Mouse (Mus musculus) limb, embryonic 13.5 days (tissue): ENCODE measurements at regions not wholly inside any gene's neighbourhood (a gene's known extent, or its start where the extent isn't known, plus 50 kb on each side); places are given as distances from the start of the nearest gene placed in this dataset.
A peak's percentile ranks its signal among the peaks of the same experiment; 100 is the strongest.
"Not testable (repeated sequence)": the region's sequence is repeated elsewhere in the genome, so short reads cannot be mapped to it uniquely, and the experiment has no call there.

Experiments used
- ATAC-seq: fragments of 200-750 bp; cut with Nextera tagmentation; 2 replicates; pipeline ENCODE4 v1.8.0; 2017; ENCODE audit warnings: low read depth, moderate number of reproducible peaks, moderate TSS enrichment; ENCODE audit not compliant: low FRiP score
- H3K27ac ChIP-seq: fragments of 300-500 bp; sonication (generic); 2 replicates; pipeline ENCODE4 v1.5.1; 2015; ENCODE audit warnings: inconsistent platforms, mild to moderate bottlenecking, moderate library complexity
- H3K27me3 ChIP-seq: fragments of 300-500 bp; sonication (generic); 2 replicates; pipeline ENCODE4 v1.6.1; 2015; ENCODE audit warnings: mild to moderate bottlenecking, inconsistent platforms
- H3K36me3 ChIP-seq: fragments of 300-500 bp; sonication (generic); 2 replicates; pipeline ENCODE4 v1.6.1; 2015; ENCODE audit warnings: inconsistent platforms, mild to moderate bottlenecking, moderate library complexity
- H3K4me1 ChIP-seq: fragments of 300-500 bp; sonication (generic); 2 replicates; pipeline ENCODE4 v1.6.1; 2015; ENCODE audit warnings: inconsistent platforms
- H3K4me2 ChIP-seq: fragments of 300-500 bp; sonication (generic); replicated peaks from 2 replicates; pipeline ENCODE4 v1.6.1; 2015; ENCODE audit warnings: inconsistent platforms, mild to moderate bottlenecking, moderate library complexity
- H3K4me3 ChIP-seq: fragments of 300-500 bp; sonication (generic); 2 replicates; pipeline ENCODE4 v1.5.1; 2015; ENCODE audit warnings: moderate library complexity, mild to moderate bottlenecking, inconsistent platforms
- H3K9ac ChIP-seq: fragments of 300-500 bp; sonication (generic); 2 replicates; pipeline ENCODE4 v1.6.1; 2015; ENCODE audit warnings: mild to moderate bottlenecking, inconsistent platforms
- H3K9me3 ChIP-seq: fragments of 300-500 bp; sonication (generic); 2 replicates; pipeline ENCODE4 v1.6.1; 2016; ENCODE audit warnings: inconsistent platforms
- WGBS: fragments of 180-500 bp; shearing (Covaris S2); methylation state at CpG from one replicate; pipeline ENCODE4 v1.1.7; 2015; 5-methylcytosine and 5-hydroxymethylcytosine counted together

- not testable (repeated sequence) for H3K4me2 ChIP-seq, H3K9ac ChIP-seq, H3K36me3 ChIP-seq, H3K27ac ChIP-seq, H3K27me3 ChIP-seq, H3K4me1 ChIP-seq, H3K4me3 ChIP-seq, H3K9me3 ChIP-seq, ATAC-seq
- 60% methylated on average over 2 of the region's 7 CpGs for WGBS
Measured at GRCm38 (mm10) chr6:47679946-47680345, 84.8 kb upstream of the Ezh2 start.

- 5% methylated on average over 4 of the region's 33 CpGs for WGBS
- not testable (repeated sequence) for H3K9me3 ChIP-seq, H3K27me3 ChIP-seq, ATAC-seq, H3K9ac ChIP-seq, H3K4me1 ChIP-seq, H3K27ac ChIP-seq, H3K36me3 ChIP-seq
- peak overlapping the region; percentile 55 for H3K4me2 ChIP-seq
- H3K4me3 ChIP-seq: peak overlapping the region; percentile 38
Measured at GRCm38 (mm10) chr6:47672741-47673140, 77.6 kb upstream of the Ezh2 start.

GRCm38 (mm10) chr6:47652880-47653279, 57.7 kb upstream of the Ezh2 start:
- H3K4me1 ChIP-seq, H3K27ac ChIP-seq, H3K36me3 ChIP-seq, H3K9me3 ChIP-seq, H3K27me3 ChIP-seq, ATAC-seq, H3K9ac ChIP-seq, H3K4me3 ChIP-seq, H3K4me2 ChIP-seq: not testable (repeated sequence)
- 52% methylated on average over 3 of the region's 3 CpGs for WGBS

GRCm38 (mm10) chr6:47651385-47651718, 56.2 kb upstream of the Ezh2 start:
- Histone ChIP-seq H3K9ac (peak overlapping the region; percentile 75), H3K4me2 (peak overlapping the region; percentile 72), H3K4me3 (peak overlapping the region; percentile 67)
- not testable (repeated sequence) for H3K4me1 ChIP-seq, H3K36me3 ChIP-seq, H3K27me3 ChIP-seq, H3K9me3 ChIP-seq, H3K27ac ChIP-seq
- ATAC-seq: peak; percentile 43
- 1% methylated on average over 22 of the region's 23 CpGs for WGBS

GRCm38 (mm10) chr6:47650463-47651384, 55.6 kb upstream of the Ezh2 start:
- Histone ChIP-seq H3K4me1 (no peaks in the 10 kb centered on the region), H3K27ac (no peak overlapping the region; the same call in 1 of the 2 replicates), H3K4me3 (peak overlapping the region; percentile 67), H3K27me3 (0 out of 2 replicates have a peak, but pooled peaks cover 10% of the 10 kb centered on the region), H3K36me3 (no peaks in the 10 kb centered on the region), H3K9me3 (no peaks in the 10 kb centered on the region), H3K9ac (peak overlapping the region; percentile 75), H3K4me2 (peak overlapping the region; percentile 72)
- peak; percentile 96 for ATAC-seq
- 2% methylated on average over 46 of the region's 46 CpGs for WGBS

- no peaks in the 10 kb centered on the region for H3K9me3 ChIP-seq
- H3K27ac ChIP-seq: no peak overlapping the region
- no peaks in the 10 kb centered on the region for H3K36me3 ChIP-seq
- H3K27me3 ChIP-seq: 0 out of 2 replicates have a peak, but pooled peaks cover 10% of the 10 kb centered on the region
- no peak for ATAC-seq
- no peak overlapping the region for H3K4me3 ChIP-seq
- no peaks in the 10 kb centered on the region for H3K4me1 ChIP-seq
- no peak overlapping the region for H3K9ac ChIP-seq
- WGBS: 86% methylated on average over 6 of the region's 6 CpGs
- no peak overlapping the region for H3K4me2 ChIP-seq
Measured at GRCm38 (mm10) chr6:47649961-47650360, 54.8 kb upstream of the Ezh2 start.

GRCm38 (mm10) chr6:47649451-47649931, 54.4 kb upstream of the Ezh2 start:
- 0 out of 2 replicates have a peak, but pooled peaks cover 10% of the 10 kb centered on the region for H3K27me3 ChIP-seq
- no peaks in the 10 kb centered on the region for H3K36me3 ChIP-seq
- no peak overlapping the region for H3K4me2 ChIP-seq
- H3K27ac ChIP-seq: no peak overlapping the region
- H3K9ac ChIP-seq: no peak overlapping the region
- WGBS: 80% methylated on average over 5 of the region's 5 CpGs
- H3K9me3 ChIP-seq: no peaks in the 10 kb centered on the region
- H3K4me3 ChIP-seq: no peak overlapping the region
- H3K4me1 ChIP-seq: no peaks in the 10 kb centered on the region
- ATAC-seq: no peak

GRCm38 (mm10) chr6:47648899-47649298, 53.8 kb upstream of the Ezh2 start:
- Histone ChIP-seq H3K27me3 (0 out of 2 replicates have a peak, but pooled peaks cover 10% of the 10 kb centered on the region), H3K9ac (no peak overlapping the region)
- no peak for ATAC-seq

GRCm38 (mm10) chr6:47648316-47648715, 53.2 kb upstream of the Ezh2 start:
- no peak overlapping the region for H3K4me2 ChIP-seq
- H3K9ac ChIP-seq: no peak overlapping the region
- no peaks in the 10 kb centered on the region for H3K36me3 ChIP-seq
- no peak overlapping the region for H3K4me3 ChIP-seq
- H3K27me3 ChIP-seq: 0 out of 2 replicates have a peak, but pooled peaks cover 10% of the 10 kb centered on the region
- ATAC-seq: no peak
- H3K27ac ChIP-seq: no peak overlapping the region
- no peaks in the 10 kb centered on the region for H3K4me1 ChIP-seq
- WGBS: 93% methylated on average over 7 of the region's 7 CpGs
- no peaks in the 10 kb centered on the region for H3K9me3 ChIP-seq

More at GRCm38 (mm10) chr6:47648899-47649298, 53.8 kb upstream of the Ezh2 start:
- H3K4me3 ChIP-seq: no peak overlapping the region
- WGBS: 76% methylated on average over 5 of the region's 5 CpGs
- H3K4me2 ChIP-seq: no peak overlapping the region
- no peaks in the 10 kb centered on the region for H3K4me1 ChIP-seq
- H3K36me3 ChIP-seq: no peaks in the 10 kb centered on the region
- no peaks in the 10 kb centered on the region for H3K9me3 ChIP-seq
- H3K27ac ChIP-seq: no peak overlapping the region

- Histone ChIP-seq H3K4me1 (no peaks in the 10 kb centered on the region), H3K9ac (no peak overlapping the region), H3K36me3 (no peaks in the 10 kb centered on the region), H3K4me3 (no peak overlapping the region), H3K4me2 (no peak overlapping the region), H3K27ac (no peak overlapping the region), H3K27me3 (0 out of 2 replicates have a peak, but pooled peaks cover 11% of the 10 kb centered on the region), H3K9me3 (no peaks in the 10 kb centered on the region)
- ATAC-seq: no peak
- WGBS: 79% methylated on average over 8 of the region's 8 CpGs
Measured at GRCm38 (mm10) chr6:47647876-47648275, 52.7 kb upstream of the Ezh2 start.

GRCm38 (mm10) chr6:47646731-47647567, 51.8 kb upstream of the Ezh2 start:
- H3K9me3 ChIP-seq: no peaks in the 10 kb centered on the region
- H3K4me3 ChIP-seq: no peak overlapping the region
- no peak for ATAC-seq
- 74% methylated on average over 14 of the region's 14 CpGs for WGBS
- no peak overlapping the region for H3K27ac ChIP-seq
- 0 out of 2 replicates have a peak, but pooled peaks cover 13% of the 10 kb centered on the region for H3K27me3 ChIP-seq
- no peak overlapping the region for H3K4me2 ChIP-seq
- H3K4me1 ChIP-seq: no peaks in the 10 kb centered on the region
- H3K9ac ChIP-seq: no peak overlapping the region
- no peaks in the 10 kb centered on the region for H3K36me3 ChIP-seq

GRCm38 (mm10) chr6:47646022-47646421, 50.9 kb upstream of the Ezh2 start:
- Histone ChIP-seq H3K9me3 (no peaks in the 10 kb centered on the region), H3K36me3 (no peaks in the 10 kb centered on the region), H3K4me2 (no peak overlapping the region), H3K4me1 (no peaks in the 10 kb centered on the region), H3K9ac (no peak overlapping the region), H3K27me3 (0 out of 2 replicates have a peak, but pooled peaks cover 13% of the 10 kb centered on the region), H3K4me3 (no peak overlapping the region), H3K27ac (no peak overlapping the region)
- no peak for ATAC-seq
- 46% methylated on average over 1 of the region's 1 CpGs for WGBS
